Mouse (Mus musculus): Measurements from ENCODE around the gene Hand2. TPM values are rescaled to one million over a fixed set of nuclear protein-coding genes. Genes with fewer than 3 reads are reported as not detected.
A peak's percentile ranks its signal among the peaks of the same experiment; 100 is the strongest.

The Hand2 gene
- polyA plus RNA-seq, 1 experiment from 2014 or later: not detected

DNA sequence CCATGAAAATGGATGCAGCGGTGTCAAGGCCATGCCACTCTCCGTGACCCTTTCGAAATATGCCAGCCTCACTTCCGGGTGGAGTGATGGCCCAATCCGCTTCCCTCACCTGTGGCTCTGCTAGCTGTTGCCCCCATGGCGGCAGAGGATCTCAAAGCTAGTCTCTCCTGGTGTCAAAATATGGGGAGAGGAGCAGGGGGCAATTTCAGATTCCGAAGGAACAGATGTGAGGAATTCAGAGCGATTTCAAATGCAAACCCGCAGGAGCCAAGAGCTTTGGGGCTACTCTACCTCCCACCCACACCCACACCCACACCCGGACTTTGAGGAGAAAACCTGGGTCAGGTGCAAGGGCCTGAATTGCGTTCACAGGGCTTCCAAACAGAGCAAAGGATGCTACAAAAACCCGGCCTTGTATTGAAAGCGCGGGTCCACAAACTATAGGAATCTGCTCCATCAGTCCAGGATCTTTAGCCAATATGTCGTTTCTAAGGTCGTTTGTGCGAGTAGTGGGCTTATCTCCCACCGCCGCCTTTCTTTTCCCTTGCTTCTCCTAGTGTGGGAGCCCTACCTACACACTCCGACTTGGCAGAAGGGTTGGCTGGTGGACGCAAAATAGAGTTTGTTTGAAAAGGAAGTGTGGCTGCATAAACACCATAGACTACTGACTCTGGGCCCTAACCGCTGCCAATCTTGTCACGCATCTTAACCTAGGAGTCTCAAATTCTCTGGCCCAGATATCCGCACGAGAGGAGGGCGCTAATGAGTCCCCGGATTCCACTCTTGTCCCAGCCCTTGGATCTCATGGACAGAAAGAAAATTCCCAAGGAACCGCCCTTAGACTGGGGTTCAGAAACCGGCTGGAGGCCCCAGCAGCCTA is 6.7 kb downstream of the Hand2 start:
- no peak overlapping the region for H3K9ac ChIP-seq
- H3K4me1 ChIP-seq: peaks cover 10% of the 10 kb centered on the region
- no peak overlapping the region for H3K4me3 ChIP-seq (replicated peaks)
- 2% methylated on average over 29 of the region's 29 CpGs for WGBS
- H3K27me3 ChIP-seq: peaks cover 97% of the 10 kb centered on the region
- H3K9me3 ChIP-seq: no peaks in the 10 kb centered on the region
- H3K36me3 ChIP-seq (replicated peaks): no peaks in the 10 kb centered on the region
- H3K27ac ChIP-seq: no peak overlapping the region
- ATAC-seq (ENCODE audit: low FRiP score): no peak
- no peak overlapping the region for H3K4me2 ChIP-seq

DNA sequence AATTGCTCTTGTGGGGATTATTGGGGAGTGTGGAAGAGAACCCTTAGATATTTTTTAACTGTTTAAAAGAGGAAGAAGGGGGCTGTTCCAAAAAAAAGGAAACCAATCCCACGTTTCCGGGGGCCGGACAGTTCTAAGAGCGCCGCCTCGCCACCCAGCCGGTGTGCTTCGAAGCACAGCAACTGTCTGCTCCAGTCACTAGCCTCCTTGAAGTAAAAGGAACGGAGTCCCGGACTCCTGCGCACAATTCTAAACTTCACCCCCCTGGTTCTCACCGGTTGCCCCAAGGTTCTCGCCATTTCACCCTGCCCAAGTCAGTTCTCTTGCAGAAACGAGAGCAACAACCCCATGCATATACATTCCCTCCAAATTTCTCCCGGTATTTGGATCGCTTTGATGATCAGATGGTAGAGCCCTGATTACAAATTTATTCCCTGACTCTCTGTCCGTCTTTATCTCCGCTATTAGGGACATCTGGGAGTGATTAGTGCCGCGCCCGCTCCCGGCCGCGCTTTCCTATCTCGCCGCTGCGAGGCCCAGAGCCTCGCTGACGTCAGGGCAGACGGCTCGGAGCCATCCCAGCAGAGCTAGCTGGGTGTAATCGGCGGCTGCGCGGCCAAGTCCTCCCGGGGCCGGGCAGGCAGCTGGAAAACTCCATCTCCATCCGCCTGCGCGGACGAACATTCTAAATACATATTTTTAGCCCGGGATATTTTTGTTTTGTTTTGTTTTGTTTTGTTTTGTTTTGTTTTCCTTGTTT is 7.6 kb downstream of the Hand2 start:
- H3K9me3 ChIP-seq: no peaks in the 10 kb centered on the region
- peak overlapping the region; percentile 36 for H3K4me2 ChIP-seq
- under 1% methylated on average over 42 of the region's 42 CpGs for whole genome bisulfite sequencing
- ATAC-seq (ENCODE audit: low FRiP score): peak; percentile 86
- H3K4me1 ChIP-seq: peaks cover 10% of the 10 kb centered on the region
- peaks cover 97% of the 10 kb centered on the region for H3K27me3 ChIP-seq
- no peak overlapping the region for H3K9ac ChIP-seq
- no peak overlapping the region for H3K27ac ChIP-seq
- no peaks in the 10 kb centered on the region for H3K36me3 ChIP-seq (replicated peaks)
- H3K4me3 ChIP-seq (replicated peaks): peak overlapping the region; percentile 18

DNA sequence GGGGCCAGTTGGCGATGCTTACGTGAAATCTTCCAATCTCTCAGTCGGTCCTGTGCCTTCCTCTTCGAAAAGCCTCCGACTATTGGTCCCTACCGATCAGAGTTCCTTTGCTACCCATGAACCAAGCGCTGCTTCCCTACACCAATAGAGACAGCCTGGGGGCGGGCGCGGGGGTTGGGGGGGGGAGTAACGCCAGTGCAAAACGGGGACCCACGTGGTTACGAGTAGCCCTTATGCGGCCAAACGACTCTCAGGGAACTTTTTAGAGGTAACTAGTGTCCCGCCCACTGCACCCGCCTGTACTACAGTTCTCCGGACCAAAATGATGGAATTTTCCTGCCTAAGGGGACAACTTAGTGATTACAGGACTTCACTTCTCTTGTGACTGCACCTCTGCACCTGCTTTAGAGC is 8.2 kb downstream of the Hand2 start:
- Histone ChIP-seq H3K36me3 (replicated peaks) (no peaks in the 10 kb centered on the region), H3K9me3 (no peaks in the 10 kb centered on the region), H3K27ac (no peak overlapping the region), H3K4me1 (peaks cover 13% of the 10 kb centered on the region), H3K4me3 (replicated peaks) (peak overlapping the region; percentile 18), H3K4me2 (peak overlapping the region; percentile 36), H3K9ac (no peak overlapping the region), H3K27me3 (peaks cover 97% of the 10 kb centered on the region)
- WGBS: under 1% methylated on average over 19 of the region's 19 CpGs
- no peak for ATAC-seq (ENCODE audit: low FRiP score)

DNA sequence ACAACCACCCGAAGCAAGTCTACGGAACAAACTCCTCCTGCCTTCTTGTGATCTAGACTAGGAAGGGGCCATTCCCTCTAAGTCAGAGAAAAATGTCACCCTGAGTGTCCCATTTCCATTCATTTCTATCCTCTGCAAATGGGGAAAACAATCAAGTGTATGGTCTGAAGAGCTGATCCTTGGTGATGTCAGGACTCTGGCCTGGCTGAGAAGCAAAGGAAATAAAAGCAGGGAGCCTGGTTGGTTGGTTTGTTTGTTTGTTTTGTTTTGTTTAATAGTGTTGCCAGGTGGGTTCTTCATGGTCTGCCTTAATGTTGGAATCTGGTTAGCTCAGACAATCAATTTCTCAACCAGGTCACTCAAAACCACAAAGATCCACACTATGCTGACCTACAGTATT is 9.3 kb downstream of the Hand2 start:
- H3K4me1 ChIP-seq: peaks cover 16% of the 10 kb centered on the region
- H3K4me2 ChIP-seq: no peak overlapping the region
- no peak overlapping the region for H3K9ac ChIP-seq
- peaks cover 99% of the 10 kb centered on the region for H3K27me3 ChIP-seq
- ATAC-seq (ENCODE audit: low FRiP score): no peak
- H3K36me3 ChIP-seq (replicated peaks): no peaks in the 10 kb centered on the region
- no peak overlapping the region for H3K27ac ChIP-seq
- no peaks in the 10 kb centered on the region for H3K9me3 ChIP-seq
- 8% methylated on average over 2 of the region's 2 CpGs for WGBS
- no peak overlapping the region for H3K4me3 ChIP-seq (replicated peaks)

DNA sequence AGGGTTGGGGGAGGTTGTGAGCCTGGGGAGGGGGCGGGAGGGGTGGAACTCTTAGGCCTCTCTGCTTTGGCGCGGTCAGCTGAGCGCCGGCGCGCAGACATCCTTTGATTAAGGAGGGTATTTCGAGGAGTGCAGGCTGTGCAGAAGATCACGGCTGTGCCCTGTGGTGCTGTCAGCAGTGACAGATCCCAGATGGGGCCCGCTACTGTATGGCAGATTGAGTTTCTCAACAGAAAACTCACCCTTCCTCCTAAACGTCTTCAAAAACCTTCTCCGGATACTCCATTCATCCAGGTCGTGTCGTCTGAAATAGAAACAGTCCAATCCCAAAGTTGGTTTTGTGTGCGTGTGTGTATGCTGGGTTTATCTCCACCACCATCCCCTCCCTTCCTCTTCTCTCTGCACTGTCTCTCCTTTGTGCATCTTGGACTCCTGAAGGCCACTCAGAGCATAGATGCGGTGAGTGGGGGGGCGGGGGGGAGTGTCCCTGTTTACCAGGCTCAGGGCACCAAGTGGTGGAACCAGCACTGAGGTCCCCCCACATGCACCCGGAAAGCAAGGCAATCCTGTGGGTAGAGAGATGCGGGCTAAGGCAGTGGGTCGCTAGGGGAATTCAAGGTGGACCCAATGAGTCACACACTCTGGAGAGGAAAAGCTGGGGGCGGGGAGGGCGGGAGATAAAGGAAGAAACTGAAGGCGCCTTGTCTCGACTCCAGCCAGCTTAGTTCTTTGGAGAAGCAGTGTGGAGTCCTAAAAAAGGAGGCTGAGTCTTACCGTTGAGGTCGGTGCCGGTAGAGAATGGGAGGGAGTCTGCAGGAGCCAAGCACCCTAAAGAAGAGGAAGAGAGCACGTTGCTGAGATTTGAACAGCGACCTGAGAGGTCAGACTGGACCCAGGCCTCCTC is 11.2 kb downstream of the Hand2 start:
- Histone ChIP-seq H3K4me2 (no peak overlapping the region), H3K4me3 (replicated peaks) (no peak overlapping the region), H3K27me3 (peaks cover 99% of the 10 kb centered on the region), H3K36me3 (replicated peaks) (no peaks in the 10 kb centered on the region), H3K27ac (no peak overlapping the region), H3K9ac (no peak overlapping the region), H3K9me3 (no peaks in the 10 kb centered on the region), H3K4me1 (peaks cover 16% of the 10 kb centered on the region)
- no peak for ATAC-seq (ENCODE audit: low FRiP score)
- WGBS: 2% methylated on average over 29 of the region's 29 CpGs

DNA sequence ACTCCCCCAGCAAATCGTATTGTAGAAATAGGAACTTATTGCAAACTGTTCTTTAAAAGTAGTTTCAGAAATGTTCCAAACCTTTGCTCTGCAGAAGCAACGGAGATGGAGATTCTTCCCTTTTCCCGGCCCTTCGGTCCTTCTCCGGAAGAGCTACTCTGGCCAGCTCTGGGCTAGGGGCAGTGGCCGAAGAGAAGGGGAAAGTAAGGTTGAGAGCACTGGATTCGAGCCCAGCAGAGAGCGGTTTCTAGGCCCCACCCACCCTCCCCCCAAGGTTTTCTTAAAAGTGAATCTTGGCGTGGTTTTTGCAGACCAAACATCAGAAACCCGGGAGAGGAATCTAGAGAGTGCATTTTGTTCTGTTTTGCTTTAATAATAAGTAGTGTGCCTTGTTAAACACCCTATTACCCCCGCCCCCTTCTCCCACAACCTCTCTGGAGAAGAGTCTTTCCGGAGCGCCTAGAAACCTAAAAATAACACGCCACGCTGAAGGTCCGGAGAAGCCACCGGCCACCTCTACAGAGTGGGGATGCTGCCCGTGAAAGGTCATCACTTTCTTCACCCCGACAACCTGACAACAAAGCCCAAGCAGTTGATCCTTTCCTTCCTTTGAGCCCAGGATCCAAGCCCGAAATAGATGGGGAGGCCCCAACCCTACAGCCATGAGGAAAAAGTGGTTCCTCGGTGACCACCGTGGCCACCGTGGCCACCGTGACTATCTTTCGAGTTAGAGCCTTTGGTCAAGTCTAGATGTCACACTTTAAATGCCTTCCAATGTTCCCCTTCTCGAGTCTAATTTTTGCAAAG is 12.1 kb downstream of the Hand2 start:
- Histone ChIP-seq H3K4me2 (no peak overlapping the region), H3K4me3 (replicated peaks) (no peak overlapping the region), H3K27ac (no peak overlapping the region), H3K36me3 (replicated peaks) (no peaks in the 10 kb centered on the region), H3K27me3 (peaks cover 98% of the 10 kb centered on the region), H3K4me1 (peaks cover 16% of the 10 kb centered on the region), H3K9me3 (no peaks in the 10 kb centered on the region), H3K9ac (no peak overlapping the region)
- ATAC-seq (ENCODE audit: low FRiP score): no peak
- WGBS: under 1% methylated on average over 26 of the region's 26 CpGs

DNA sequence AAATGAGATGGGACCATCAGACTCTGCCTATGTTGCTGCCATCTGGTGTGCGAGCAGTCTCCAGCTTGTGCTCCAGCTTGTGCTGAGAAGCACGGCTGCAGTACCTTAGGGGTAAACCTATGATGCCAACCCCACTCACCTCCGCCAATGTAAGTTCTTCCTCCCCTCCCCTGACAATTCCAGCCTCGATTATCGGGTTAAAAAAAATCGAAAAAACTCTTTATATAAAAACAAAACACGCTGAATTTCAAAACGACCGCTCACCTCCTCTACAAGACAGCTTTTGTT is 12.6 kb downstream of the Hand2 start:
- ATAC-seq (ENCODE audit: low FRiP score): no peak
- 0% methylated on average over 9 of the region's 9 CpGs for WGBS

DNA sequence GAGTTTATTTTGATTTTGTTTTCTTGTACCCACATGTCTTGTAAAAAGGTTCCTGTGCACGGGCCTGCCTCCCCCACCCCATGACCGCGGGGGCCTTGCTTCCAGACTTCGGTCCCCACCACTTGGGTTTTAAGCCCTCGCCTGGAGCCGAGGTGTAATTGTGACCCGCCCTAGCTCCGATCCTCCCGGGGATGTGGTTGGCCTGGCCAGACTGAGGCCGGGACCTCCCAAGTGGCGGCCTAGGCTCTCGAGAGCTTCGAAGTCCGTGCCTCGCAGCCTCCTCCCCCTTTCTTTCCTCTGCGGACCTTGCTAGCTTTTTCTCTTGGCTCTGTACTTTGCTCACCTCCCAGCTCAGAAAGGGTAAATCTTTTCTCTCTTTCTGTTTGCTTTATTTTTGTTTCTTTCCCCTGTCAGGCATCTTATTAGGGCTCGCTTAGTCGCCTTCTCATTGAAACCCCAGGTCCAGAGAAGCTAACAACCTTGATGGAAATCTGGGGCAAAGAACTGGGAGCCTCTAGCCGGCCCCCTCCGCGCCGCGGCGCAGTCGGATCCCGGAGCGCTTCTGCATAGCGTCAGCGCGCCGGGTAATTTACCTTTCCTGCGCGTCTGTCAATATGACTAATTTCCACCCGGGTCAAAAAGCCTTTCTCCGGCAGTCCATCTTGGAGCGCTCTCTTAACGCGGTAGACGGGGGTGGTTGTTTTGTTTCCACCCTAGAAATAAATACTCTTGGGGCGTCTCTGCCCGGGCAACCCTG is 13.2 kb downstream of the Hand2 start:
- no peak overlapping the region for H3K4me2 ChIP-seq
- H3K9ac ChIP-seq: no peak overlapping the region
- no peaks in the 10 kb centered on the region for H3K36me3 ChIP-seq (replicated peaks)
- under 1% methylated on average over 41 of the region's 41 CpGs for WGBS
- H3K27ac ChIP-seq: no peak overlapping the region
- H3K27me3 ChIP-seq: peaks cover 98% of the 10 kb centered on the region
- H3K4me3 ChIP-seq (replicated peaks): no peak overlapping the region
- no peaks in the 10 kb centered on the region for H3K9me3 ChIP-seq
- H3K4me1 ChIP-seq: peaks cover 7% of the 10 kb centered on the region
- ATAC-seq (ENCODE audit: low FRiP score): peak; percentile 36; the same call in 1 of the 2 replicates

More for the DNA sequence above, 12.6 kb downstream of the Hand2 start:
- H3K4me3 ChIP-seq (replicated peaks): no peak overlapping the region
- H3K36me3 ChIP-seq (replicated peaks): no peaks in the 10 kb centered on the region
- no peak overlapping the region for H3K9ac ChIP-seq
- no peak overlapping the region for H3K27ac ChIP-seq
- H3K4me1 ChIP-seq: peaks cover 13% of the 10 kb centered on the region
- no peaks in the 10 kb centered on the region for H3K9me3 ChIP-seq
- H3K4me2 ChIP-seq: no peak overlapping the region
- peaks cover 98% of the 10 kb centered on the region for H3K27me3 ChIP-seq

DNA sequence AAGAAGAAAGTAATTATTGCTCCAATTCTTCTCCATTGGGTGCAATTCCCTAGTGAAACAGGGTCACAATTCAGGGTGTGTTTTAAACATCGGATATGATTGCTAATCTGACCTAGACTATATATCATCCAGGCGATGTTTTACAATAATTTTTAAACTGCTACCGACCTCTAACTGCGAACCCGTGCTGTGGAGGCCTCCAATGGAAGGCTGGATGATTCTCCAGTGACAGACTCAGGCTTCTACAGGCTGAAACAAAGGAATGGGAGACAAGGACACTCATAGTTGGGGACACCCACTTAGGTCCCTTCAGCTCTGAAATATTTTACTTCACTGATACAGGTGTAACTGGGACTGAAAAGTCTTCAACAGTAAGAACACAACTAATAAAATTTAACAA is 13.9 kb downstream of the Hand2 start:
- peaks cover 98% of the 10 kb centered on the region for H3K27me3 ChIP-seq
- H3K27ac ChIP-seq: no peak overlapping the region
- no peak overlapping the region for H3K4me2 ChIP-seq
- no peak overlapping the region for H3K9ac ChIP-seq
- WGBS: 2% methylated on average over 5 of the region's 5 CpGs
- no peaks in the 10 kb centered on the region for H3K9me3 ChIP-seq
- no peak overlapping the region for H3K4me3 ChIP-seq (replicated peaks)
- ATAC-seq (ENCODE audit: low FRiP score): no peak
- H3K4me1 ChIP-seq: peaks cover 7% of the 10 kb centered on the region
- no peaks in the 10 kb centered on the region for H3K36me3 ChIP-seq (replicated peaks)

DNA sequence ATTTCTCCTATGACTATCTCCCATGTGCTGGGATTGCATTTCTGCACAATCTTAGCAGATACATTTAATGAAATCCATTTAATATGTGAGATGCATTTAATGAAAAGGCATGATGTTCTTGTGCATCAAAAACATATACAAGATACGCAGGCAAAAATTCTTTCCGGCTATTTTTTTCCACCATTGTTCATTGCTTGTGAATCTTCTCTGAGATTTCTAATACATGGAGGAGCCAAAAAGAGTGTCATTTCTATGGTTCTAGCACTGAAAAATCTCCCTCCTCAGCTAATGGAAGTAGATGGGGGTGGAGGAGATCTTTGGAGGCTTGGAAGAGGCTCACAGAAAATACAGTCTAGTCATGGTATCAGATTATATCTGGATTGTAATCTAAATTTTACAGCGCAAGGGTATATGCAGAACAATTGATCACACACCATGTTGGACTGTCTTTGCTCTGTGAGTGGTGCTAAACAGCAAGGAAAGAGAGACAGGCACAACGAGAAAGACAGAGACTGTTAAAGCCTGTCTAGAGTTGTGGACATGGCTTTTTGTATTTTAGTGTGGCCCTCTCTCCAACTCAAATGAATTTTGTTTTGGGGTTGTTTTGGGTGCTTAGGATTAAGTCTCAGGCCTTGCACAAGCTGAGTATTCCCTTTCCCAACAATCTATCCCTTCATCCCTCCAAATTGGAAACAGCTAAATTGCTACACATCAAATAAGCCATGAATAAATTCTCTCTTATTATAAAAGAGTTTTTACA is 16.7 kb downstream of the Hand2 start:
- Histone ChIP-seq H3K27me3 (peaks cover 98% of the 10 kb centered on the region), H3K4me3 (replicated peaks) (no peak overlapping the region), H3K36me3 (replicated peaks) (no peaks in the 10 kb centered on the region), H3K4me1 (peaks cover 16% of the 10 kb centered on the region), H3K27ac (no peak overlapping the region), H3K9ac (no peak overlapping the region), H3K9me3 (no peaks in the 10 kb centered on the region), H3K4me2 (no peak overlapping the region)
- WGBS: 32% methylated on average over 4 of the region's 4 CpGs
- no peak for ATAC-seq (ENCODE audit: low FRiP score)
